Mouse (Mus musculus): ENCODE data around the gene Gimap9. TPM values are rescaled to one million over a fixed set of nuclear protein-coding genes. Genes with fewer than 3 reads are reported as not detected.

Gene Gimap9
- polyA plus RNA-seq, 1 experiment = 0.65 TPM

DNA sequence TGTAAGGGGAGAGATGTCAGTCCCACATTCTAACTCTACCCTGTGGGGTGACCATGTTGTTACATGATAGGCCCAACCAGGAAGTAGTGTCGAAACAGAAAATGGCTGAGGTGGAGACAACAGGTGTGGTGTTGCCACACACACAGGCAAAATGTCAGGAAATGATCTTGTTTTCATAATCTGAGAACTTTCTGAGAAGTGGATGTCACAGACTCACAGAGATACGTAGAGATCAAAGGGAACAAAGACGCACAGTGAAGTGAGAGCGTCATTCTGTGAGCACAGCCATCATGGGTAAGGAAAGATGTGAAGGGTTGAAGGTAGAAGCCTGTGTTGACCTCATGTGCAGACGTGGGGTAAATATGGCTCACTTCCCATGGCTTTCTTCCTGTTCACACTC is 51.8 kb downstream of the Gimap9 start:
- H3K4me1 ChIP-seq (ENCODE audit: control insufficient read depth, insufficient read depth, low read length) = no peaks in the 10 kb centered on the region; the same call in 1 of the 2 replicates
- no peak overlapping the region for H3K4me3 ChIP-seq (ENCODE audit: insufficient read depth, low read length)
- no peak for TF ChIP-seq CTCF (IDR thresholded peaks at IDR 0.05; ENCODE audit: extremely low read depth, insufficient read depth, low read length)
- no peak for TF ChIP-seq POLR2A (IDR thresholded peaks at IDR 0.05; ENCODE audit: extremely low read depth, insufficient read depth, low read length)
- no peak overlapping the region for H3K27ac ChIP-seq (ENCODE audit: insufficient read depth, low read length)

Other genes starting within 250 kb of the Gimap9 start
- gene Zfp467, start 230.3 kb upstream of the Gimap9 start, polyA plus RNA-seq (2012; rRNA removed) = 25.4 and 26.9 TPM in 2 replicates
- gene Sspo, start 227.9 kb upstream of the Gimap9 start, polyA plus RNA-seq (2012; rRNA removed) = 3.2 and 4.1 TPM in 2 replicates
- gene Atp6v0e2, start 138.5 kb upstream of the Gimap9 start, polyA plus RNA-seq (2012; rRNA removed) = 508 and 534 TPM in 2 replicates
- 22.7 and 25.2 TPM in 2 replicates for gene Lrrc61, start 121.3 kb upstream of the Gimap9 start, polyA plus RNA-seq (2012; rRNA removed)
- 17.2 and 23.2 TPM in 2 replicates for gene Rarres2, start 103.3 kb upstream of the Gimap9 start, polyA plus RNA-seq (2012; rRNA removed)
- 1.1 TPM in 1 of 2 replicates, not detected in the other for gene Gm45021, start 86.5 kb upstream of the Gimap9 start, polyA plus RNA-seq (2012; rRNA removed)
- gene Repin1, start 82.2 kb upstream of the Gimap9 start, polyA plus RNA-seq (2012; rRNA removed) = 81.8 and 96.1 TPM in 2 replicates
- 0.56 TPM in 1 of 2 replicates, not detected in the other for gene Gm44965, start 82.2 kb upstream of the Gimap9 start, polyA plus RNA-seq (2012; rRNA removed)
- 6.8 and 6.9 TPM in 2 replicates for gene Zfp775, start 74.1 kb upstream of the Gimap9 start, polyA plus RNA-seq (2012; rRNA removed)
- 28.3 and 28.4 TPM in 2 replicates for gene AI854703, start 49.4 kb upstream of the Gimap9 start, polyA plus RNA-seq (2012; rRNA removed)
- gene Gimap8, start 28.9 kb upstream of the Gimap9 start, polyA plus RNA-seq (2012; rRNA removed) = 1.2 and 1.9 TPM in 2 replicates
- 0.31 and 0.51 TPM in 2 replicates for gene Gimap4, start 8.4 kb downstream of the Gimap9 start, polyA plus RNA-seq (2012; rRNA removed)
- 3.6 and 5.1 TPM in 2 replicates for gene Gimap6, start 32.1 kb downstream of the Gimap9 start, polyA plus RNA-seq (2012; rRNA removed)
- 1.0 TPM in 2 replicates for gene Gm28053, start 42.5 kb downstream of the Gimap9 start, polyA plus RNA-seq (2012; rRNA removed)
- gene Gimap7, start 42.5 kb downstream of the Gimap9 start, polyA plus RNA-seq (2012; rRNA removed) = not detected in 2 replicates
- 1.5 and 1.7 TPM in 2 replicates for gene Gimap1, start 62.9 kb downstream of the Gimap9 start, polyA plus RNA-seq (2012; rRNA removed)
- gene Gimap5, start 70.1 kb downstream of the Gimap9 start, polyA plus RNA-seq (2012; rRNA removed) = 0.75 and 0.78 TPM in 2 replicates
- 0.15 and 0.38 TPM in 2 replicates for gene Gimap3, start 94.7 kb downstream of the Gimap9 start, polyA plus RNA-seq (2012; rRNA removed)
- gene Tmem176a, start 164.8 kb downstream of the Gimap9 start, polyA plus RNA-seq (2012; rRNA removed) = 25.6 and 25.8 TPM in 2 replicates
- 75.5 and 76.3 TPM in 2 replicates for gene Tmem176b, start 165.4 kb downstream of the Gimap9 start, polyA plus RNA-seq (2012; rRNA removed)
- 0.04 TPM in 1 of 2 replicates, not detected in the other for gene Aoc1, start 196.8 kb downstream of the Gimap9 start, polyA plus RNA-seq (2012; rRNA removed)